Mouse (Mus musculus) lung, postnatal 4 days (tissue): ENCODE results near the gene Gm43552.
A peak's percentile ranks its signal among the peaks of the same experiment; 100 is the strongest.

Source experiments
- DNase-seq, 2 experiments: peaks; one replicate each; pipeline ENCODE4 v3.0.0; 2021

Gm43552 gene

DNA sequence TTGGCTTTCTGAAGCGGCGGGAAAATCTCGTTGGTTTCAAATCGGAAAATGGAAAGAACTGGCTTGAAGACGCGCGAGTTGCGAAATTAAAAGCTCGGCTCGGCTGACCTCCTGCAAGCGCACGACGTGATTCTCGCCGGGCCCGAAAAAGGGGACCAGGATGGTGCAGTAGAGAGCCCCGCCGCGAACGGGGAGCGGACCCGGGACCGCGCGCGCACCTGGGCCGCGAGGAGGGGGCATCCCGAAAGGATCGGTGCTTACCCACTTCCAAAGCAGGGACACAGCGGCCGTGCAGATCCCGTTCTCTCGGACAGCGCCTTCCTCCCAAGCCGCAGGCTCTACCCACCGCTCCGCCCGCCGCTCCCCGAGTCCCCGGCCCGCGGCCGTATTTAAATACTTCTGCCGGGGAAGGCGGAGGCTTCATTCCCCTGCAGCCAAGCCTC is 57.2 kb downstream of the Gm43552 start:
- no peak for DNase-seq

DNA sequence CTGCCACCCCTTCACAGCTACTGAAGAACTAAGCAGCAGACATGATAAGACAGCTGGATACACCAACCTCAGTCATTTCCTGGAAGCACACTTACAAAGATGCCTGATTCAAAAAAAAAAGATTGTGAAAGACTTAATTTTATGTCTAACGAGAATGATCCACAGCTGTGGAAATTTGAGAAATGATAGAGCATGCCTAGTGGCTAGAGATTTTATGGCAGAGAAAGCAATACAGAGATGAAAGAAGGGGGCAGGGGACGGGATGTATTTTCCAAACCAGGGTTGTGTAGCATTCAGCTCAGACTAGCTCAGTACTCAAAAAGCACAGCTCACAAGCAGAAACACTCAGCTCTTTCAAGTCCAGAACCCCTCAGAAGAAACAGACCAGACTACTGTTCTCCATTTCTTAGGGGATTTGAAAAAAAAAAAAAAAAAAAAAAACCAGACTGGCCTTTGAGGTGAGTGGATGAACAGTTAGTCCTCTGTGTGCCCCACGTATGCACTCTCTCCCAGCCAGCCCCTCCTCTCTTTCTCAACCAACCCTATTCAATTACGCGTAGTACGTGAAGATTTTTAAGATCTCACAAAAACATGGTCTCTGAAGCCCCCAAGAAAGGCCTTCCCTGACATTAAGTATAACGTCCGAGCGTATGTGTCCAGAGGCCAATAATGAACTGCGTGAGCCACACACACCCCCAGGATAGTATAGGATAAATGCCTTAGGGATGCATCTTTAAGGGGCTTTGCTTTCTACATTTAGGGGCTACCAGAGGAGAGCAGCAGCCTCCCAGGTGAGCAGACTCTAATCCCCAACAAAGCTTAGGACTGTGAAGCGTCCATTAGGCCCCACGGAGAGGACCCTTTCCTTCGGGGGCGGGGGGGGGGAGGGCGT is 57.9 kb downstream of the Gm43552 start:
- DNase-seq, result peak in 1 of 2 experiments; percentile 21

GRCm38 (mm10) chr5:65429441-65429840 is 63.2 kb downstream of the Gm43552 start:
- DNase-seq, result no peak

GRCm38 (mm10) chr5:65428321-65428720 is 64.3 kb downstream of the Gm43552 start:
- DNase-seq, result peak in 1 of 2 experiments; percentile 9

DNA sequence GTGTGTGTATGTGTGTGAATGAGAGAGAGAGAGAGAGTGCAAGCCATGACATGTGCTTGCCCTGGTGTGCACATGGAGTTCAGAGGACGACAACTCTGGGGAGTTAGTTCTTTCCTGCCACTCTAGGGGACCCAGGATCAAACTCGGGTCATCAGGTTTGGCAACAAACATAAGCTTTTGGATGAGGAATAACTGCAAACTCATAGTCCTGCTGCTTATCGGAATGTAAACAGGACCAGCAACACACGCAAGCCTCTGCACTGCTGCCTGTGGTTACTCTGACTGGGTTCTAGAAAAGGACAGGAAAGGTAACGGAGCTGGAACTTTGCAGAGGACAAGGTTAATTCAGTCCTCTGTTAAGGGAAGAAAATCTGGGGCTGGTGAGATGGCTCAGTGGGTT is 67.4 kb downstream of the Gm43552 start:
- DNase-seq, result no peak

DNA sequence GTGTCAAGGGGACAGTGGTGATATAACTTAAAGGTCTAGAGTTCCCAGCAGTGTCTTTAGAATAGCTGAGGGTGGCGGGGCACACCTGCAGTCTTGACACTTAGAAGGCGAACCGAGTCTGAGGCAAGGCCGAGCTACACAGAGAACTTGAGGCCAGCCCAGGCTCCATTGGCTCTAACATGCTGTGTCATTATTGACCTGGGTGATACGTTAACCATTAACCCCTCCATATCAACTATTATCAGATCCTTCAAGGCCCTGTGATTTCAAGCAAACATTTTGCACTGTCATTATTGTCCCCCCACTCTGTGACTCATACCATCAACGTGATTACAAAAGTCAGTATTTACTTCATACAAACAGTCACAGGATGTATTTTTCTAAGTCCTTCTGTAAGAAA is 68.4 kb downstream of the Gm43552 start:
- no peak for DNase-seq

DNA sequence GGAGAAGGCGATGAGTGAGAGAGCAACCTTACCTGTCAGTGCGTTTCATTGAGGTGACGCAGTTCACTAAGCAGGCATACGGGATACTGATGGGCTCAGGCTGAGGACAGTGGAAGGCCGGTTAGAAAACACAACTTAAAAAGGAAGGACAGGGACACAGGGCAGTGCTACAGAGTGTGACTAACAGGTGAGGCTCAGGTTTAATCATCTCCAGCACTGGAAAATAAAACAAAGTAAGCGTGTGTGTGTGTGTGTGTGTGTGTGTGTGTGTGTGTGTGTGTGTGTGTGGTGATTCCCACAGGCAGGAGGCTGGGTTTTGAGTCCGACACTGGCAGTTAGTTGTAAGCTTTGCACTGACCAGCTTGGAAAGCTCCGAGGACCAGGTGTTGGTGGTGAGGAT is 69.8 kb downstream of the Gm43552 start:
- no peak for DNase-seq

DNA sequence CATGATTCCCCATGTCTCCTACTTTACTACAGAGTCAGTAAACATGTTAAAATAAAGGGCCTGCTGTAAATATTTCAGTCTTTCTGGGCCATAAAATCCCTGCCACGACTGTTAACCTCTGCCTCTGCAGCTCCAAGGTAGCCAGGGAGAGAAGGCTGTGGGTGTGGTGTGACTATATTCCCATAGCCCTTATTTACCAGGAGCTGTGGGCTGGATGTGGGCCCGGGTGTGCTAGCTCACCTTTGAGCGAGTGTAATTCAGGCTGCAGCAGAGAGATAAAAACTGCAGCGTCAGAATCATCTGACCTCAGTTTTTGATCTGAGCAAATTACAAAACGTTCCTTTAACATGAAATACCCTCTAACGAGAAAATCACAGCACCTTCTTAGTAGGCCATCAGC is 71.8 kb downstream of the Gm43552 start:
- peak in 1 of 2 experiments; percentile 7 for DNase-seq

GRCm38 (mm10) chr5:65419136-65419535 is 73.5 kb downstream of the Gm43552 start:
- no peak for DNase-seq

- peak in 1 of 2 experiments; percentile 37 for DNase-seq
These were observed 76.8 kb downstream of the Gm43552 start for GRCm38 (mm10) chr5:65415653-65416458.

GRCm38 (mm10) chr5:65407989-65408388 is 84.6 kb downstream of the Gm43552 start:
- no peak for DNase-seq

- peak; percentile 77 to 89 for DNase-seq
These were observed 91.2 kb downstream of the Gm43552 start for GRCm38 (mm10) chr5:65401251-65401994.

- DNase-seq, result no peak
These were observed 98.2 kb downstream of the Gm43552 start for GRCm38 (mm10) chr5:65394425-65394824.

- peak in 1 of 2 experiments; percentile 6 for DNase-seq
These were observed 100.9 kb downstream of the Gm43552 start for GRCm38 (mm10) chr5:65391753-65392152.

- peak; percentile 99 for DNase-seq
These were observed 101.7 kb downstream of the Gm43552 start, which contains the start of the genes Rpl9 and Lias for GRCm38 (mm10) chr5:65390648-65391644. Gene Rpl9, minus strand, starts transcription at chr5:65391444. Gene Lias, plus strand, starts transcription at chr5:65391497.

GRCm38 (mm10) chr5:65387008-65387867 is 105.4 kb downstream of the Gm43552 start:
- DNase-seq, result no peak

GRCm38 (mm10) chr5:65385704-65386103 is 106.9 kb downstream of the Gm43552 start:
- DNase-seq, result no peak
